Comparison of ENCODE assay signal across 18 mouse cellular contexts in genomic region chr12:56528881-56529681, GRCm38 (mm10). TPM values are rescaled to one million over a fixed set of nuclear protein-coding genes. Genes with fewer than 3 reads are reported as not detected.
DNase-seq lines count a peak whose midpoint lies in the region; ATAC-seq and TF ChIP-seq lines count a peak whose summit lies in the region.
"Had no signal": no experiment of that assay in that cellular context is flagged by ENCODE, and none has a peak within 500 bp of the region (broad histone marks: within the 10 kb centered on the region; RNA-seq: fewer than 3 reads in every experiment).

No protein-coding gene starts in this region.

- no peak for ATAC-seq in heart, embryonic 13.5 days (ENCODE audit: extremely low read depth, insufficient number of reproducible peaks, low FRiP score, low TSS enrichment)
- ATAC-seq in heart, embryonic 11.5 days (replicated peaks; ENCODE audit: insufficient number of reproducible peaks, low FRiP score, low TSS enrichment) = no peak
- no peak for ATAC-seq in midbrain, embryonic 12.5 days (ENCODE audit: low FRiP score, low read depth)

- TF ChIP-seq POLR2A in lung, adult 2 months (IDR thresholded peaks at IDR 0.05; ENCODE audit: borderline replicate concordance, extremely low read depth, low read depth, low read length) = peak; percentile 5; the same call in 1 of the 2 replicates

- DNase-seq in forebrain, embryonic 10.5 days (ENCODE audit: extremely low spot score, low spot score) = peak; percentile 52
- peak; percentile 63 for DNase-seq in lung, adult 2 months
- no peak for DNase-seq in spleen, postnatal 4 days (ENCODE audit: low spot score in 2 of 2)
- no peak for DNase-seq in right cerebral cortex, adult 2 months (ENCODE audit: low spot score in 2 of 2)
- DNase-seq in gastrocnemius, postnatal 4 days (ENCODE audit: low spot score in 2 of 2) = no peak
- DNase-seq: adrenal gland, postnatal 14 days; cerebellum, postnatal 36 days; gastrocnemius, adult 2 months; layer of hippocampus, postnatal 36 days; liver had no signal

- no peaks in the 10 kb centered on the region for H3K36me3 ChIP-seq in heart, embryonic 13.5 days
- H3K36me3 ChIP-seq in heart, embryonic 11.5 days (ENCODE audit: control insufficient read depth, insufficient read depth, low read length) = no peaks in the 10 kb centered on the region
- H3K36me3 ChIP-seq in forebrain, embryonic 10.5 days (replicated peaks) = no peaks in the 10 kb centered on the region
- no peaks in the 10 kb centered on the region for H3K36me3 ChIP-seq in midbrain, embryonic 12.5 days
- H3K36me3 ChIP-seq: hindbrain, embryonic 15.5 days; neural tube, embryonic 12.5 days had no signal

- H3K4me3 ChIP-seq in heart, embryonic 13.5 days = peak overlapping the region; percentile 11; the same call in 1 of the 2 replicates
- H3K4me3 ChIP-seq in heart, embryonic 11.5 days (ENCODE audit: low read depth, low read length) = no peak overlapping the region
- H3K4me3 ChIP-seq in forebrain, embryonic 10.5 days = peak overlapping the region; percentile 35
- H3K4me3 ChIP-seq in lung, adult 2 months (replicated peaks; ENCODE audit: extremely low read depth, low read depth, low read length) = peak overlapping the region; percentile 75
- H3K4me3 ChIP-seq in midbrain, embryonic 12.5 days = peak overlapping the region; percentile 14
- H3K4me3 ChIP-seq: gastrocnemius, adult 2 months; hindbrain, embryonic 15.5 days; neural tube, embryonic 12.5 days had no signal

- TF ChIP-seq CTCF in lung, adult 2 months (IDR thresholded peaks at IDR 0.05; ENCODE audit: insufficient read depth, low read length) = no peak

- H3K4me2 ChIP-seq in heart, embryonic 13.5 days = no peak overlapping the region
- H3K4me2 ChIP-seq in heart, embryonic 11.5 days = no peak overlapping the region
- 0 out of 2 replicates have a peak overlapping the region, but pooled peaks have one; percentile 5 for H3K4me2 ChIP-seq in midbrain, embryonic 12.5 days (replicated peaks)
- H3K4me2 ChIP-seq: hindbrain, embryonic 15.5 days; neural tube, embryonic 12.5 days had no signal

- under 1% methylated on average over 36 of the region's 36 CpGs for WGBS in heart, embryonic 13.5 days
- 1% methylated on average over 35 of the region's 36 CpGs for WGBS in heart, embryonic 11.5 days (ENCODE audit: insufficient replicate concordance)
- WGBS in forebrain, embryonic 10.5 days = under 1% methylated on average over 36 of the region's 36 CpGs
- 2% methylated on average over 36 of the region's 36 CpGs for WGBS in lung, adult 2 months
- WGBS in midbrain, embryonic 12.5 days = under 1% methylated on average over 36 of the region's 36 CpGs

- H3K9ac ChIP-seq in heart, embryonic 13.5 days = no peak overlapping the region
- no peak overlapping the region for H3K9ac ChIP-seq in heart, embryonic 11.5 days (ENCODE audit: low read depth, low read length)
- H3K9ac ChIP-seq in midbrain, embryonic 12.5 days (replicated peaks) = no peak overlapping the region
- H3K9ac ChIP-seq: hindbrain, embryonic 15.5 days; neural tube, embryonic 12.5 days had no signal

- peaks cover 95% of the 10 kb centered on the region for H3K27me3 ChIP-seq in heart, embryonic 13.5 days (replicated peaks)
- H3K27me3 ChIP-seq in heart, embryonic 11.5 days (ENCODE audit: control insufficient read depth, insufficient read depth, low read length) = peaks cover 87% of the 10 kb centered on the region
- peaks cover 98% of the 10 kb centered on the region for H3K27me3 ChIP-seq in forebrain, embryonic 10.5 days (ENCODE audit: poor library complexity, severe bottlenecking)
- H3K27me3 ChIP-seq in midbrain, embryonic 12.5 days = peaks cover 94% of the 10 kb centered on the region

- peaks cover 8% of the 10 kb centered on the region for H3K4me1 ChIP-seq in heart, embryonic 13.5 days
- 0 out of 2 replicates have a peak, but pooled peaks cover 2% of the 10 kb centered on the region for H3K4me1 ChIP-seq in heart, embryonic 11.5 days (ENCODE audit: control insufficient read depth, insufficient read depth, low read length)
- peaks cover 7% of the 10 kb centered on the region for H3K4me1 ChIP-seq in forebrain, embryonic 10.5 days
- no peaks in the 10 kb centered on the region for H3K4me1 ChIP-seq in lung, adult 2 months (ENCODE audit: control insufficient read depth, insufficient read depth, low read length)
- 0 out of 2 replicates have a peak, but pooled peaks cover 4% of the 10 kb centered on the region for H3K4me1 ChIP-seq in midbrain, embryonic 12.5 days

- H3K27ac ChIP-seq in heart, embryonic 13.5 days (replicated peaks) = no peak overlapping the region
- H3K27ac ChIP-seq in heart, embryonic 11.5 days (ENCODE audit: low read depth, low read length) = no peak overlapping the region
- peak overlapping the region; percentile 64 for H3K27ac ChIP-seq in forebrain, embryonic 10.5 days
- H3K27ac ChIP-seq in midbrain, embryonic 12.5 days (replicated peaks) = no peak overlapping the region; the same call in 1 of the 2 replicates
- H3K27ac ChIP-seq: gastrocnemius, adult 2 months; hindbrain, embryonic 15.5 days; kidney, postnatal 0 days; neural tube, embryonic 12.5 days had no signal

- H3K9me3 ChIP-seq in heart, embryonic 13.5 days = no peaks in the 10 kb centered on the region
- H3K9me3 ChIP-seq in heart, embryonic 11.5 days (replicated peaks; ENCODE audit: control insufficient read depth, low read length) = no peaks in the 10 kb centered on the region
- no peaks in the 10 kb centered on the region for H3K9me3 ChIP-seq in forebrain, embryonic 10.5 days
- no peaks in the 10 kb centered on the region for H3K9me3 ChIP-seq in midbrain, embryonic 12.5 days
- H3K9me3 ChIP-seq: hindbrain, embryonic 15.5 days; neural tube, embryonic 12.5 days had no signal

RNA-seq across cellular contexts. Expression of gene Nkx2-1, which starts 7.6 kb away (rescaled TPM):
- 1.6 and 2.8 TPM in 2 replicates for polyA plus RNA-seq in heart, embryonic 13.5 days (2015; fragmentation: Nextera tagmentation; extraction: Ambion mirVana)
- 0.25 and 1.6 TPM in 2 replicates for polyA plus RNA-seq in heart, embryonic 11.5 days (2014; fragmentation: Nextera tagmentation; extraction: Ambion mirVana)
- 12.0 and 14.3 TPM in 2 replicates for polyA plus RNA-seq in forebrain, embryonic 10.5 days (2016; fragmentation: Nextera tagmentation; extraction: Ambion mirVana)
- 267 and 400 TPM in 2 replicates for polyA plus RNA-seq in lung, adult 2 months (2012; rRNA removed)
- polyA plus RNA-seq in midbrain, embryonic 12.5 days (2016; fragmentation: Nextera tagmentation; extraction: Ambion mirVana) = 5.2 and 9.3 TPM in 2 replicates
- total RNA-seq in gastrocnemius, postnatal 4 days (2021) = not detected
- total RNA-seq: adrenal gland, postnatal 14 days; ES-E14; gastrocnemius, adult 2 months; megakaryocyte progenitor cell, adult 5-6 weeks had no signal
- polyA plus RNA-seq: kidney, postnatal 0 days; neural tube, embryonic 12.5 days had no signal

Comparison
In these comparisons a context has a peak if more than half of its experiments do, and no peak if none do; other contexts are left out.
1. DNase-seq: peak in forebrain, embryonic 10.5 days (single experiment) and lung, adult 2 months (single experiment); none in spleen, postnatal 4 days (0 of 2), right cerebral cortex, adult 2 months (0 of 2) and gastrocnemius, postnatal 4 days (0 of 2).
2. RNA of gene Nkx2-1, which starts 7.6 kb away (polyA plus RNA-seq): 267 to 400 TPM in lung, adult 2 months; 12.0 to 14.3 TPM in forebrain, embryonic 10.5 days, 5.2 to 9.3 TPM in midbrain, embryonic 12.5 days, 1.6 to 2.8 TPM in heart, embryonic 13.5 days and 0.25 to 1.6 TPM in heart, embryonic 11.5 days; every median in the first group is over 10 times any median in the second.